Mouse (Mus musculus) heart, adult 2 months (tissue): Measurements from ENCODE around the gene Acp7. TPM values are rescaled to one million over a fixed set of nuclear protein-coding genes. Genes with fewer than 3 reads are reported as not detected.

Source experiments
- DNase-seq, 2 experiments: peaks; one replicate each; pipeline ENCODE4 v3.0.0; 2021
- H3K27ac ChIP-seq: fragments of 200-600 bp; 2 replicates; pipeline ENCODE4 v1.8.1; 2022
- H3K27me3 ChIP-seq: fragments of 200-500 bp; 2 replicates; pipeline ENCODE4 v1.6.1; 2012; ENCODE audit warnings: mild to moderate bottlenecking, low read length, inconsistent platforms, mixed read lengths; ENCODE audit not compliant: control insufficient read depth, insufficient read depth
- H3K36me3 ChIP-seq: fragments of 200-500 bp; 2 replicates; pipeline ENCODE4 v1.6.1; 2012; ENCODE audit warnings: low read length, inconsistent platforms; ENCODE audit not compliant: control insufficient read depth, insufficient read depth
- H3K4me1 ChIP-seq: fragments of 200-500 bp; 2 replicates; pipeline ENCODE4 v1.6.1; 2011; ENCODE audit warnings: low read length; ENCODE audit not compliant: control insufficient read depth, insufficient read depth
- H3K4me3 ChIP-seq: fragments of 200-600 bp; 2 replicates; pipeline ENCODE4 v1.8.1; 2022
- H3K79me2 ChIP-seq: fragments of 200-500 bp; replicated peaks from 2 replicates; pipeline ENCODE4 v1.6.1; 2012; ENCODE audit warnings: mild to moderate bottlenecking, inconsistent platforms, low read length, moderate library complexity, mixed read lengths; ENCODE audit not compliant: control insufficient read depth, insufficient read depth
- H3K9ac ChIP-seq: fragments of 200-500 bp; 2 replicates; pipeline ENCODE4 v1.6.1; 2012; ENCODE audit warnings: low read depth, mild to moderate bottlenecking, control low read depth, inconsistent platforms, low read length, mixed read lengths
- CTCF ChIP-seq: fragments of 200-600 bp; IDR thresholded peaks from 2 replicates; pipeline ENCODE4 v1.8.1; 2022; ENCODE audit warnings: antibody characterized with exemption, mild to moderate bottlenecking, moderate library complexity
- EP300 ChIP-seq: fragments of 200-500 bp; IDR thresholded peaks from 2 replicates; pipeline ENCODE4 v1.6.1; 2011; ENCODE audit warnings: low read depth, low read length, control low read depth; ENCODE audit not compliant: insufficient read depth
- POLR2A ChIP-seq: fragments of 200-500 bp; IDR thresholded peaks from 2 replicates; pipeline ENCODE4 v1.6.1; 2011; ENCODE audit warnings: mild to moderate bottlenecking, low read depth, low read length, control low read depth; ENCODE audit not compliant: insufficient read depth
- WGBS: fragments of 180-500 bp; shearing (Covaris S2); methylation state at CpG from one replicate; pipeline ENCODE4 v1.1.7; 2018; 5-methylcytosine and 5-hydroxymethylcytosine counted together
- intact Hi-C: fragments of 180-260 bp; cut with DNase I; formaldehyde crosslinking; loops from one replicate; pipeline ENCODE4 v1.15.1; 2025
- polyA plus RNA-seq: library from polyadenylated mRNA; depleted of rRNA; stranded (reverse); fragments of >200 nt; gene quantifications from 2 replicates; pipeline ENCODE4 v1.2.3, GENCODE M21; 2012
- total RNA-seq, 2 experiments: library from RNA; stranded (reverse); gene quantifications; 2 replicates each; pipeline ENCODE4 v1.2.3; 2021

The Acp7 gene
- total and polyA plus RNA-seq, 3 experiments = 0.49 TPM; not detected in 2

GRCm38 (mm10) chr7:28570291-28570981, 60.7 kb downstream of the Acp7 start:
- intact Hi-C loops = no loop called here
- H3K4me1 ChIP-seq = no peaks in the 10 kb centered on the region; the same call in 1 of the 2 replicates
- no peaks in the 10 kb centered on the region for H3K36me3 ChIP-seq
- DNase-seq = peak in 1 of 2 experiments; percentile 56
- WGBS = 46% methylated on average over 12 of the region's 12 CpGs
- no peak overlapping the region for H3K9ac ChIP-seq
- TF ChIP-seq EP300 (no peak), CTCF (no peak), POLR2A (no peak)
- no peak overlapping the region for H3K4me3 ChIP-seq
- H3K79me2 ChIP-seq = no peaks in the 10 kb centered on the region
- H3K27ac ChIP-seq = peak overlapping the region; percentile 20; the same call in 1 of the 2 replicates
- H3K27me3 ChIP-seq = no peaks in the 10 kb centered on the region

DNA sequence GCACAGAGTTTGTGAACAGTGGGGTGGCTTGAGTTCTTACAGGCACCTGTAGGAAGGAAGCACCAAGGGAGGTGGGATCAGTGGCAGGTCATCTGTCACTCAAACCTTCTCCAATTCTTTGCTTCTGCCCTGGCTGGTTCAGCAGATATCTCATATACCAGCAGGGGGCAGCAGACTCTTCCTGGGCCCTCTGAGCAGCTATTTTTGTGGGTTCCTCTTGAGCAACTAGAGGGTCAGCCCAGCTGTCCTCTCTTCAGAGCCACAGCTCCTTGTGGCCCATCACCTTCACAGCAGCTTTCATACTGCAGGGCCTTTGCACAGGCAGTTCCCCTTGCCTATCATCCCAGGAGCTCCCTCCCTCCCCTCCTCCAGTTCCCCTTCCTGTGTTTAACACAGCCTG, 62.9 kb downstream of the Acp7 start:
- H3K36me3 ChIP-seq = no peaks in the 10 kb centered on the region
- intact Hi-C loops = loop anchor here (1.0 kb wide), 2 partner anchors 33 to 122 kb away; no protein-coding TSS in a partner anchor

DNA sequence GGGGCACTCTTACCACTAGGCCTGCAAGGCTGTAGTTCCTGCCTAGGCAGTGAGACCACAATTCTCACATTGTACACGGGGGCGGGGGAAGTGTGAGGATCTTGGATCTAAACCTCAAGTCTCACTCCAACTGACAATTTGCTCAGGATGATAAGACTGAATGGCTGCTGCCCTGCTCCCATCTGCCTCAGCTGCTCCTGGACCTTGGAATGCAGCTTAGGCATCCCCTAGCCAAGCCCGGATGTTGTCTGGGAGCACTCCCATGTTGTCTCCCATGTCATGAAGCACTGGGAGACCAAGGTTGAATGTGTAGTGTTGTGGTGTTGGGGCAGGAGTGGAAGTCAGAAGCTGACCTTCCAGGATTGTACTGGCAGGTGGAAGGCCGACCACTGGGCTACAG, 63.6 kb downstream of the Acp7 start:
- intact Hi-C loops = no loop called here
- H3K27me3 ChIP-seq = no peaks in the 10 kb centered on the region
- WGBS = 82% methylated on average over 4 of the region's 4 CpGs

More for the DNA sequence above, 62.9 kb downstream of the Acp7 start:
- no peak overlapping the region for H3K9ac ChIP-seq
- TF ChIP-seq CTCF = peak; percentile 91
- TF ChIP-seq POLR2A = no peak
- DNase-seq = peak; percentile 59 to 65
- no peak overlapping the region for H3K27ac ChIP-seq
- H3K79me2 ChIP-seq = no peaks in the 10 kb centered on the region
- H3K27me3 ChIP-seq = no peaks in the 10 kb centered on the region
- H3K4me1 ChIP-seq = no peaks in the 10 kb centered on the region; the same call in 1 of the 2 replicates
- H3K4me3 ChIP-seq = no peak overlapping the region

DNA sequence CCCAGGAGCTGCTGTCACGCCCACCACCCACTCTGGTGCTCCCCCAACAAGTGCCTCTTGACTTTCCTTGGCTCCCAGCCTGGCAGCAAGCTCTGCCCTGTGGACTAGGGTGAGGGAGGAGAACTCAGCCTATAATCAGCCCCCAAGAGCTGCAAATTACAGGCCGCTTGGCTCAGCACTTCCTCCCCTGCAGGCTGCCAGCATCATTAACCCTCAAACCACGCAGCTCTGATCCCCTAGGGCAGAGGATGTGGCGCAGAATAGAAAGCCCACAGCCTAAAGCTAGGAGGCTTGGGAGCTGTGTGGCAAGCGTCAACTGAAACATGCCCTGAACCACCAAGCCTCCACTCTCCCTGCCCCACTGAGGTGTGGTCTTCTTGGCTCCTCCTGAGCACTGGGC, 65.7 kb downstream of the Acp7 start:
- no peak overlapping the region for H3K27ac ChIP-seq
- no peaks in the 10 kb centered on the region for H3K79me2 ChIP-seq
- no peaks in the 10 kb centered on the region for H3K27me3 ChIP-seq
- H3K4me3 ChIP-seq = no peak overlapping the region
- no peak for DNase-seq
- H3K4me1 ChIP-seq = no peaks in the 10 kb centered on the region
- H3K36me3 ChIP-seq = no peaks in the 10 kb centered on the region
- WGBS = 84% methylated on average over 5 of the region's 5 CpGs
- intact Hi-C loops = no loop called here
- H3K9ac ChIP-seq = no peak overlapping the region
- TF ChIP-seq CTCF = no peak
- TF ChIP-seq POLR2A = no peak
- TF ChIP-seq EP300 = no peak

More for the DNA sequence above, 63.6 kb downstream of the Acp7 start:
- Histone ChIP-seq H3K9ac (no peak overlapping the region), H3K79me2 (no peaks in the 10 kb centered on the region), H3K27ac (no peak overlapping the region), H3K36me3 (no peaks in the 10 kb centered on the region), H3K4me1 (no peaks in the 10 kb centered on the region; the same call in 1 of the 2 replicates), H3K4me3 (no peak overlapping the region)
- no peak for DNase-seq
- TF ChIP-seq POLR2A = no peak

- Histone ChIP-seq H3K4me3 (no peak overlapping the region), H3K79me2 (no peaks in the 10 kb centered on the region), H3K27me3 (no peaks in the 10 kb centered on the region), H3K4me1 (no peaks in the 10 kb centered on the region; the same call in 1 of the 2 replicates), H3K9ac (no peak overlapping the region), H3K27ac (no peak overlapping the region), H3K36me3 (no peaks in the 10 kb centered on the region)
- no peak for DNase-seq
- intact Hi-C loops = no loop called here
- TF ChIP-seq CTCF = no peak
- no peak for TF ChIP-seq POLR2A
- TF ChIP-seq EP300 = no peak
- WGBS = 96% methylated on average over 13 of the region's 13 CpGs
Observed at GRCm38 (mm10) chr7:28562951-28563350, 68.2 kb downstream of the Acp7 start.

GRCm38 (mm10) chr7:28562371-28562770, 68.8 kb downstream of the Acp7 start:
- no peak for TF ChIP-seq CTCF
- TF ChIP-seq EP300 = no peak
- TF ChIP-seq POLR2A = no peak
- no peaks in the 10 kb centered on the region; the same call in 1 of the 2 replicates for H3K4me1 ChIP-seq
- H3K27ac ChIP-seq = no peak overlapping the region
- H3K79me2 ChIP-seq = no peaks in the 10 kb centered on the region
- WGBS = 90% methylated on average over 13 of the region's 13 CpGs
- no peak for DNase-seq
- intact Hi-C loops = no loop called here
- H3K27me3 ChIP-seq = no peaks in the 10 kb centered on the region
- no peak overlapping the region for H3K9ac ChIP-seq
- no peak overlapping the region for H3K4me3 ChIP-seq
- H3K36me3 ChIP-seq = no peaks in the 10 kb centered on the region
